Mouse (Mus musculus): Measurements from ENCODE around the gene Mmp15. TPM values are rescaled to one million over a fixed set of nuclear protein-coding genes. Genes with fewer than 3 reads are reported as not detected.

The Mmp15 gene
- polyA plus RNA-seq, 1 experiment from 2014 or later, result 8.1 TPM

- CTCF ChIA-PET, result interaction anchor here (1.3 to 1.7 kb wide), 2 partner anchors 9 to 30 kb away, joined by 3 to 6 read pairs; no protein-coding TSS in a partner anchor
- no peak for TF ChIP-seq CTCF (IDR thresholded peaks at IDR 0.05)
- no peak for ATAC-seq
- DNase-seq (ENCODE audit: low read depth, low spot score), result no peak
- no peaks in the 10 kb centered on the region for H3K27me3 ChIP-seq
- in situ Hi-C loops (cut with MboI; ENCODE audit: low pct_unique_long_range_greater_than_20kb), result loop anchor here (25.0 kb wide), 1 partner anchor 351 kb away; the partner anchor contains the start of gene Ndrg4
- POLR2A ChIA-PET, result no interaction called here
Measured at GRCm38 (mm10) chr8:95336363-95336762, 15.7 kb upstream of the Mmp15 start.

GRCm38 (mm10) chr8:95341721-95342120 is 10.3 kb upstream of the Mmp15 start:
- ATAC-seq (no peak), DNase-seq (ENCODE audit: low read depth, low spot score) (no peak)
- POLR2A ChIA-PET, result no interaction called here
- TF ChIP-seq CTCF (IDR thresholded peaks at IDR 0.05), result no peak
- in situ Hi-C loops (cut with MboI; ENCODE audit: low pct_unique_long_range_greater_than_20kb), result loop anchor here (25.0 kb wide), 1 partner anchor 346 kb away; the partner anchor contains the start of gene Ndrg4
- CTCF ChIA-PET, result interaction anchor here (1.3 kb wide), 1 partner anchor 11 kb away, joined by 3 read pairs; no protein-coding TSS in a partner anchor
- H3K27me3 ChIP-seq, result no peaks in the 10 kb centered on the region

DNA sequence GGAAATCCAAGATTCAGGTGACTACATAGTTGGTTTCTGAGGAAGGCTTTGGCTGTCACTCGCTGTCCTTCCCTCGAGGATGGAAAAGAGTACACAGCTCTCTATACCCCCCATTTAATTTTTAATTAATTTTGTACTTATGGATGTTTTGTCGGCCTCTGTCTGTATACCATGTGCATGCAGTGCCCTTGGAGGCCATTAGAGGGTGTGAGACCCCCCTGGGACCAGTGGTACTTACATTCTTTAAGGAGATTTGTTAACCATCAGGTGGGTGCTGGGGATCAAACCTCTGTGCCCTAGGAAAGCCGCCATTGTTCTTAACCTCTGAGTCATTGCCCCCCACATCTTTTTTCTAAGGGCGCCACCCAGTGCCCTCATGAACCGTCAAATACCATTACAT is 7.4 kb upstream of the Mmp15 start:
- no peak for TF ChIP-seq CTCF (IDR thresholded peaks at IDR 0.05)
- ChIA-PET CTCF (interaction anchor here (0.9 to 10.5 kb wide), 5 partner anchors 8 to 89 kb away, joined by 3 to 108 read pairs (median 3); partner anchors contain the start of gene Usb1), POLR2A (no interaction called here)
- DNase-seq (ENCODE audit: low read depth, low spot score) (no peak), ATAC-seq (no peak)
- in situ Hi-C loops (cut with MboI; ENCODE audit: low pct_unique_long_range_greater_than_20kb), result loop anchor here (25.0 kb wide), 1 partner anchor 343 kb away; the partner anchor contains the start of gene Ndrg4
- no peaks in the 10 kb centered on the region for H3K27me3 ChIP-seq

DNA sequence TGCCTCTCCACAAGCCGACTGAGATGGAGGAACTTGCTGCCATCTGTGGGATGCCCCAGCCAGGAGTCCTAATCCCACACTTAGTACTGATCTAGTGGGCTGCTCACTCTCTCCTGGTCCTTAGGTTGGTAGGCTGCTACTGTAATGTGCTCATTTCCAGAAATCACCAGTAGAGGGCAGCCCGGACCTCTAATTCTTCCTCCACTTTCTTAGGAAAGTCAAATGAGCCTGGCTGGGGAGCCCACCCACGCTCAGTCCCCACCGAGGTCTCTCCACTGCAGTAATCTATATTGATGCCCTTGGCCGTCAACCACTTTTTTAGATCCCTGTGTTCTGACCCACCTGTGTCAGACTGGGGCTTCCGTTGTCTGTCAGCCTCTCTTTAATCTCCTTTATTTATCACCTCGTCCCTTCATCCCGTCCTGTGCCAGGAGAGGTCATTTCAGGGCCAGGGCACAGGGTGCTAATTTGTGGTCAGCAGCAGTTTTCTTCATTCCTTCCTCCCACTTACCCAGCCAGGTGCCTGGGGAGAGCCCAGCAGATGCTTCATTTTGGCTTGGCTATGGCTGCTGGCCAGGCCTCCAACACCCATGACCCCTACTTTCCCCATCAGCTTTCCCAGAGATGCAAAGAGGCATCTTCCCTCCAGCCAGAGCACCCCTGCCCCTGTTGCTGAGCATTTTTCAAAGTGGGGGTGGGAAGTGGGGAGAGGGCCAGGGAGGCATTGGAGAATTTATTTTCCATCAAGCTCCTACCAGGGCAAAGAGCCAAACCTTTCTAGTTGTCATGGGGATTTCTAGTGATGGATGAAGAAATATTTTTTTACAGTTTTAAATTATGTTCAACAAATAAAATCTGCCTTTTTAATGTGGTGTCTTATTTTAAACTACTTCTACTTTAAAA is 5.2 kb upstream of the Mmp15 start:
- no peak for DNase-seq (ENCODE audit: low read depth, low spot score)
- no peak for ATAC-seq
- no peaks in the 10 kb centered on the region for H3K27me3 ChIP-seq
- TF ChIP-seq CTCF (IDR thresholded peaks at IDR 0.05), result no peak
- ChIA-PET CTCF (interaction anchor here (1.1 to 10.5 kb wide), 4 partner anchors 14 to 86 kb away, joined by 3 to 108 read pairs (median 4); partner anchors contain the start of gene Usb1), POLR2A (interaction anchor here (1.4 to 1.7 kb wide), 2 partner anchors 83 to 87 kb away, joined by 3 to 5 read pairs; partner anchors contain the start of gene Cfap20)
- in situ Hi-C loops (cut with MboI; ENCODE audit: low pct_unique_long_range_greater_than_20kb), result loop anchor here (25.0 kb wide), 1 partner anchor 340 kb away; the partner anchor contains the start of gene Ndrg4

DNA sequence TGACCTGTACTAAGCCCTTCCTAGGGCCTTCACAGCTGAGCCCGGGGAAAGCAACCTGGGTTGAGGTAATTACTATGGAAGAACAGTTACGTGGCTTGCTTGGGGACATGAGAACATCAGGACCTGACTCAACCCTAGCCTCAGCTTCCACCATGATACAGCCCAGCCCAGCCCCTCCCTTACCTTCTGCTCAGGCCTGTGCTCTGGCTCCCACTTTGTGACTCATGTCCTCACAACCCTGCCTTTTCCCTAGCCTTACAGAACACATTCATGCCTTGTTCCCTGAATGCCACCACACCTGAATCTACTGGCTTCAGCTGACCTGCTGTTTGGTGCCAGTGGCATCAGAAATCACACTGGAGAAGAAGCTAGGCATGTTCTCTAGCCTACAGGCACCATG is 3.7 kb upstream of the Mmp15 start:
- no peak for TF ChIP-seq CTCF (IDR thresholded peaks at IDR 0.05)
- no peak for DNase-seq (ENCODE audit: low read depth, low spot score)
- H3K27me3 ChIP-seq, result no peaks in the 10 kb centered on the region
- no peak for ATAC-seq
- ChIA-PET POLR2A (interaction anchor here (1.2 to 1.7 kb wide), 4 partner anchors 80 to 86 kb away, joined by 3 to 6 read pairs (median 4); partner anchors contain the start of gene Cfap20), CTCF (interaction anchor here (10.5 kb wide), 1 partner anchor 78 kb away, joined by 108 read pairs; no protein-coding TSS in a partner anchor)
- in situ Hi-C loops (cut with MboI; ENCODE audit: low pct_unique_long_range_greater_than_20kb), result loop anchor here (25.0 kb wide), 1 partner anchor 339 kb away; the partner anchor contains the start of gene Ndrg4

- ChIA-PET CTCF (interaction anchor here (10.5 kb wide), 1 partner anchor 78 kb away, joined by 108 read pairs; no protein-coding TSS in a partner anchor), POLR2A (interaction anchor here (1.2 to 1.7 kb wide), 3 partner anchors 79 to 83 kb away, joined by 3 to 6 read pairs (median 5); no protein-coding TSS in a partner anchor)
- no peaks in the 10 kb centered on the region for H3K27me3 ChIP-seq
- TF ChIP-seq CTCF (IDR thresholded peaks at IDR 0.05), result no peak
- DNase-seq (ENCODE audit: low read depth, low spot score) (no peak), ATAC-seq (no peak)
- in situ Hi-C loops (cut with MboI; ENCODE audit: low pct_unique_long_range_greater_than_20kb), result loop anchor here (25.0 kb wide), 1 partner anchor 338 kb away; the partner anchor contains the start of gene Ndrg4
Measured at GRCm38 (mm10) chr8:95348811-95349630, 3.0 kb upstream of the Mmp15 start.

- ChIA-PET POLR2A (interaction anchor here (1.0 kb wide), 1 partner anchor 67 kb away, joined by 3 read pairs; no protein-coding TSS in a partner anchor), CTCF (interaction anchor here (10.5 kb wide), 1 partner anchor 75 kb away, joined by 108 read pairs; no protein-coding TSS in a partner anchor)
- ATAC-seq, result no peak
- H3K27me3 ChIP-seq, result no peaks in the 10 kb centered on the region
- in situ Hi-C loops (cut with MboI; ENCODE audit: low pct_unique_long_range_greater_than_20kb), result loop anchor here (5.0 kb wide), 1 partner anchor 81 kb away; the partner anchor contains the start of gene Cfap20
- no peak for DNase-seq (ENCODE audit: low read depth, low spot score)
- TF ChIP-seq CTCF (IDR thresholded peaks at IDR 0.05), result no peak
Measured at GRCm38 (mm10) chr8:95351461-95351860, 607 bp upstream of the Mmp15 start.

GRCm38 (mm10) chr8:95352871-95353866 is 1.1 kb downstream of the Mmp15 start:
- TF ChIP-seq CTCF (IDR thresholded peaks at IDR 0.05), result no peak
- DNase-seq (ENCODE audit: low read depth, low spot score), result no peak
- no peaks in the 10 kb centered on the region for H3K27me3 ChIP-seq
- CTCF ChIA-PET, result interaction anchor here (0.7 to 10.5 kb wide), 5 partner anchors 21 to 97 kb away, joined by 3 to 108 read pairs (median 3); partner anchors contain the start of genes Usb1 and Zfp319
- in situ Hi-C loops (cut with MboI; ENCODE audit: low pct_unique_long_range_greater_than_20kb), result loop anchor here (5.0 kb wide), 1 partner anchor 79 kb away; the partner anchor contains the start of gene Cfap20
- POLR2A ChIA-PET, result interaction anchor here (0.7 to 1.3 kb wide), 4 partner anchors 21 to 78 kb away, joined by 3 to 6 read pairs (median 3); partner anchors contain the start of gene Usb1
- ATAC-seq, result peak; percentile 31
